ENCODE assay signal across 31 mouse cellular contexts in genomic region chr1:77933095-77933766, GRCm38 (mm10).
DNase-seq lines count a peak whose midpoint lies in the region; ATAC-seq and TF ChIP-seq lines count a peak whose summit lies in the region.
"Had no signal": no experiment of that assay in that cellular context is flagged by ENCODE, and none has a peak within 500 bp of the region (broad histone marks: within the 10 kb centered on the region; RNA-seq: fewer than 3 reads in every experiment).

No protein-coding gene starts in this region.

- H3K4me1 ChIP-seq in forebrain, embryonic 14.5 days (ENCODE audit: control insufficient read depth, insufficient read depth, low read length): no peaks in the 10 kb centered on the region
- peaks cover 11% of the 10 kb centered on the region for H3K4me1 ChIP-seq in forebrain, embryonic 13.5 days
- no peaks in the 10 kb centered on the region for H3K4me1 ChIP-seq in lung, embryonic 15.5 days
- H3K4me1 ChIP-seq in lung, adult 2 months (ENCODE audit: control insufficient read depth, insufficient read depth, low read length): peaks cover 2% of the 10 kb centered on the region; the same call in 1 of the 2 replicates
- peaks cover 28% of the 10 kb centered on the region for H3K4me1 ChIP-seq in neural tube, embryonic 13.5 days (replicated peaks)
- H3K4me1 ChIP-seq in intestine, embryonic 16.5 days (ENCODE audit: control insufficient read depth, insufficient read depth, low read length): no peaks in the 10 kb centered on the region
- H3K4me1 ChIP-seq: embryonic facial prominence, embryonic 12.5 days; hindbrain, embryonic 10.5 days; hindbrain, embryonic 15.5 days; limb, embryonic 15.5 days; liver, embryonic 13.5 days; midbrain, embryonic 13.5 days had no signal

- no peak overlapping the region for H3K4me2 ChIP-seq in forebrain, embryonic 14.5 days (ENCODE audit: low read length)
- no peak overlapping the region for H3K4me2 ChIP-seq in forebrain, embryonic 13.5 days
- H3K4me2 ChIP-seq in lung, embryonic 15.5 days: no peak overlapping the region
- H3K4me2 ChIP-seq in neural tube, embryonic 13.5 days: no peak overlapping the region
- no peak overlapping the region for H3K4me2 ChIP-seq in intestine, embryonic 16.5 days (ENCODE audit: low read depth, low read length)
- H3K4me2 ChIP-seq: embryonic facial prominence, embryonic 12.5 days; heart, embryonic 13.5 days; hindbrain, embryonic 15.5 days; kidney, embryonic 15.5 days; limb, embryonic 15.5 days; liver, embryonic 13.5 days; midbrain, embryonic 13.5 days had no signal

- no peak for TF ChIP-seq POLR2A in lung, adult 2 months (IDR thresholded peaks at IDR 0.05; ENCODE audit: borderline replicate concordance, extremely low read depth, low read depth, low read length)

- DNase-seq in forebrain, embryonic 14.5 days (ENCODE audit: low spot score): peak; percentile 41
- no peak for DNase-seq in lung, adult 2 months
- DNase-seq in cerebellum, adult 8-10 months: no peak
- DNase-seq: adrenal gland, adult 8-10 months; cerebellum, adult 9-10 months; cerebellum, postnatal 36 days; embryo, embryonic 11 days; gastrocnemius, postnatal 25 days; heart, postnatal 10 days; kidney, adult 18-20 months; kidney, postnatal 25 days; liver, embryonic 13.5 days; thymus, adult 2 months; thymus, postnatal 4 days had no signal

- H3K4me3 ChIP-seq in forebrain, embryonic 14.5 days (ENCODE audit: low read depth, low read length): no peak overlapping the region
- no peak overlapping the region for H3K4me3 ChIP-seq in forebrain, embryonic 13.5 days
- H3K4me3 ChIP-seq in lung, embryonic 15.5 days: no peak overlapping the region
- H3K4me3 ChIP-seq in lung, adult 2 months (replicated peaks; ENCODE audit: extremely low read depth, low read depth, low read length): no peak overlapping the region
- no peak overlapping the region for H3K4me3 ChIP-seq in neural tube, embryonic 13.5 days
- no peak overlapping the region for H3K4me3 ChIP-seq in intestine, embryonic 16.5 days (ENCODE audit: low read length)
- H3K4me3 ChIP-seq: embryonic facial prominence, embryonic 12.5 days; heart, embryonic 13.5 days; hindbrain, embryonic 10.5 days; hindbrain, embryonic 15.5 days; kidney, embryonic 15.5 days; layer of hippocampus, adult 2 months; left cerebral cortex, adult 2 months; limb, embryonic 15.5 days; liver, embryonic 13.5 days; midbrain, embryonic 13.5 days had no signal

- no peak overlapping the region for H3K27ac ChIP-seq in forebrain, embryonic 14.5 days (ENCODE audit: low read depth, low read length)
- no peak overlapping the region for H3K27ac ChIP-seq in forebrain, embryonic 13.5 days
- no peak overlapping the region for H3K27ac ChIP-seq in lung, embryonic 15.5 days
- H3K27ac ChIP-seq in neural tube, embryonic 13.5 days (replicated peaks): peak overlapping the region; percentile 28; the same call in 1 of the 2 replicates
- H3K27ac ChIP-seq in intestine, embryonic 16.5 days (ENCODE audit: low read length): no peak overlapping the region
- H3K27ac ChIP-seq: embryonic facial prominence, embryonic 12.5 days; heart, embryonic 13.5 days; hindbrain, embryonic 10.5 days; hindbrain, embryonic 15.5 days; kidney, embryonic 15.5 days; layer of hippocampus, adult 2 months; left cerebral cortex, adult 2 months; limb, embryonic 15.5 days; liver, embryonic 13.5 days; macrophage; midbrain, embryonic 13.5 days had no signal

- no peak for ATAC-seq in forebrain, embryonic 14.5 days
- ATAC-seq in forebrain, embryonic 13.5 days: no peak
- peak; percentile 84; the same call in 1 of the 2 replicates for ATAC-seq in lung, embryonic 15.5 days (ENCODE audit: borderline replicate concordance, extremely low read depth, low FRiP score, low TSS enrichment)
- peak; percentile 32 to 45; a peak in 3 of 4 replicates for ATAC-seq in hematopoietic stem cell, adult 5-6 weeks (replicated peaks in 1 of 2; ENCODE audit: insufficient read depth in 1 of 2, low FRiP score in 2 of 2, low TSS enrichment in 1 of 2, low read depth in 1 of 2, poor library complexity in 2 of 2, severe bottlenecking in 2 of 2)
- peak; percentile 68 for ATAC-seq in neural tube, embryonic 13.5 days (ENCODE audit: low read depth)
- no peak for ATAC-seq in intestine, embryonic 16.5 days
- ATAC-seq: inflammation-experienced regulatory T-cells, adult 6 months; midbrain, embryonic 13.5 days had no signal

- H3K9me3 ChIP-seq in forebrain, embryonic 14.5 days (replicated peaks; ENCODE audit: control insufficient read depth, low read length): no peaks in the 10 kb centered on the region
- H3K9me3 ChIP-seq in forebrain, embryonic 13.5 days (replicated peaks): no peaks in the 10 kb centered on the region
- H3K9me3 ChIP-seq in lung, embryonic 15.5 days: no peaks in the 10 kb centered on the region
- H3K9me3 ChIP-seq in neural tube, embryonic 13.5 days: no peaks in the 10 kb centered on the region
- no peaks in the 10 kb centered on the region for H3K9me3 ChIP-seq in intestine, embryonic 16.5 days (ENCODE audit: control insufficient read depth, low read length)
- H3K9me3 ChIP-seq: embryonic facial prominence, embryonic 12.5 days; heart, embryonic 13.5 days; hindbrain, embryonic 10.5 days; hindbrain, embryonic 15.5 days; kidney, embryonic 15.5 days; limb, embryonic 15.5 days; liver, embryonic 13.5 days; midbrain, embryonic 13.5 days had no signal

- H3K9ac ChIP-seq in forebrain, embryonic 14.5 days (ENCODE audit: low read length): no peak overlapping the region
- H3K9ac ChIP-seq in forebrain, embryonic 13.5 days: no peak overlapping the region
- H3K9ac ChIP-seq in lung, embryonic 15.5 days: no peak overlapping the region
- no peak overlapping the region for H3K9ac ChIP-seq in neural tube, embryonic 13.5 days
- H3K9ac ChIP-seq in intestine, embryonic 16.5 days (ENCODE audit: low read depth, low read length): no peak overlapping the region
- H3K9ac ChIP-seq: embryonic facial prominence, embryonic 12.5 days; heart, embryonic 13.5 days; hindbrain, embryonic 15.5 days; kidney, embryonic 15.5 days; limb, embryonic 15.5 days; liver, embryonic 13.5 days; midbrain, embryonic 13.5 days had no signal

- H3K36me3 ChIP-seq in forebrain, embryonic 14.5 days (ENCODE audit: control insufficient read depth, insufficient read depth, low read length): no peaks in the 10 kb centered on the region
- H3K36me3 ChIP-seq in forebrain, embryonic 13.5 days (ENCODE audit: poor library complexity, severe bottlenecking): no peaks in the 10 kb centered on the region
- H3K36me3 ChIP-seq in lung, embryonic 15.5 days: no peaks in the 10 kb centered on the region
- no peaks in the 10 kb centered on the region for H3K36me3 ChIP-seq in neural tube, embryonic 13.5 days
- no peaks in the 10 kb centered on the region for H3K36me3 ChIP-seq in intestine, embryonic 16.5 days (ENCODE audit: control insufficient read depth, insufficient read depth, low read length)
- H3K36me3 ChIP-seq: embryonic facial prominence, embryonic 12.5 days; heart, embryonic 13.5 days; hindbrain, embryonic 10.5 days; hindbrain, embryonic 15.5 days; kidney, embryonic 15.5 days; limb, embryonic 15.5 days; liver, embryonic 13.5 days; midbrain, embryonic 13.5 days had no signal

- 66% methylated on average over 6 of the region's 6 CpGs for WGBS in forebrain, embryonic 14.5 days
- 72% methylated on average over 6 of the region's 6 CpGs for WGBS in forebrain, embryonic 13.5 days
- 27% methylated on average over 6 of the region's 6 CpGs for WGBS in lung, embryonic 15.5 days
- 30% methylated on average over 6 of the region's 6 CpGs for WGBS in lung, adult 2 months
- 45% methylated on average over 6 of the region's 6 CpGs for WGBS in neural tube, embryonic 13.5 days
- 43% methylated on average over 6 of the region's 6 CpGs for WGBS in intestine, embryonic 16.5 days

- TF ChIP-seq CTCF in lung, adult 2 months (IDR thresholded peaks at IDR 0.05; ENCODE audit: insufficient read depth, low read length): no peak

- H3K27me3 ChIP-seq in forebrain, embryonic 14.5 days (replicated peaks; ENCODE audit: control insufficient read depth, insufficient read depth, low read length): no peaks in the 10 kb centered on the region
- H3K27me3 ChIP-seq in forebrain, embryonic 13.5 days: no peaks in the 10 kb centered on the region
- peaks cover 24% of the 10 kb centered on the region for H3K27me3 ChIP-seq in lung, embryonic 15.5 days
- H3K27me3 ChIP-seq in neural tube, embryonic 13.5 days: no peaks in the 10 kb centered on the region
- H3K27me3 ChIP-seq in intestine, embryonic 16.5 days (replicated peaks; ENCODE audit: control insufficient read depth, insufficient read depth, low read length): no peaks in the 10 kb centered on the region
- H3K27me3 ChIP-seq: CH12.LX; embryonic facial prominence, embryonic 12.5 days; heart, embryonic 13.5 days; hindbrain, embryonic 15.5 days; kidney, embryonic 15.5 days; limb, embryonic 15.5 days; liver, embryonic 13.5 days had no signal

Comparison
In these comparisons a context has a peak if more than half of its experiments do, and no peak if none do; other contexts are left out.
1. ATAC-seq: peak in lung, embryonic 15.5 days (single experiment), hematopoietic stem cell, adult 5-6 weeks (2 of 2) and neural tube, embryonic 13.5 days (single experiment); none in forebrain, embryonic 14.5 days (single experiment), forebrain, embryonic 13.5 days (single experiment) and intestine, embryonic 16.5 days (single experiment).